Mouse (Mus musculus) stomach, embryonic 15.5 days (tissue): ENCODE results near the gene Rps6ka3. TPM values are rescaled to one million over a fixed set of nuclear protein-coding genes. Genes with fewer than 3 reads are reported as not detected.
A peak's percentile ranks its signal among the peaks of the same experiment; 100 is the strongest.

Experiments used
- ATAC-seq: fragments of 200-750 bp; cut with Nextera tagmentation; 2 replicates; pipeline ENCODE4 v1.8.0; 2017; ENCODE audit warnings: low read depth, moderate number of reproducible peaks, moderate TSS enrichment; ENCODE audit not compliant: insufficient read depth, low FRiP score
- H3K27ac ChIP-seq: fragments of 300-500 bp; sonication (generic); 2 replicates; pipeline ENCODE4 v1.5.1; 2015; ENCODE audit warnings: mild to moderate bottlenecking, inconsistent platforms
- H3K27me3 ChIP-seq: fragments of 300-500 bp; sonication (generic); replicated peaks from 2 replicates; pipeline ENCODE4 v1.6.1; 2015; ENCODE audit warnings: inconsistent platforms
- H3K36me3 ChIP-seq: fragments of 300-500 bp; sonication (generic); 2 replicates; pipeline ENCODE4 v1.6.1; 2015; ENCODE audit warnings: inconsistent platforms
- H3K4me1 ChIP-seq: fragments of 300-500 bp; sonication (generic); 2 replicates; pipeline ENCODE4 v1.6.1; 2015; ENCODE audit warnings: inconsistent platforms
- H3K4me2 ChIP-seq: fragments of 300-500 bp; sonication (generic); 2 replicates; pipeline ENCODE4 v1.6.1; 2015; ENCODE audit warnings: mild to moderate bottlenecking, inconsistent platforms
- H3K4me3 ChIP-seq: fragments of 300-500 bp; sonication (generic); replicated peaks from 2 replicates; pipeline ENCODE4 v1.5.1; 2015; ENCODE audit warnings: inconsistent platforms
- H3K9ac ChIP-seq: fragments of 300-500 bp; sonication (generic); 2 replicates; pipeline ENCODE4 v1.6.1; 2015; ENCODE audit warnings: inconsistent platforms
- H3K9me3 ChIP-seq: fragments of 300-500 bp; sonication (generic); 2 replicates; pipeline ENCODE4 v1.6.1; 2016; ENCODE audit warnings: inconsistent platforms
- WGBS: fragments of 180-500 bp; shearing (Covaris S2); methylation state at CpG from one replicate; pipeline ENCODE4 v1.1.7; 2015; 5-methylcytosine and 5-hydroxymethylcytosine counted together
- polyA plus RNA-seq: library from polyadenylated mRNA; unstranded; fragments of >200 nt; fragmentation: Nextera tagmentation; extraction: Ambion mirVana; gene quantifications from 2 replicates; pipeline ENCODE4 v1.2.1, GENCODE M21; 2015

The Rps6ka3 gene
- 4.3 and 5.3 TPM in 2 replicates for polyA plus RNA-seq

GRCm38 (mm10) chrX:159210007-159210406 lies at the start of gene Rps6ka3:
Gene Rps6ka3, plus strand, starts transcription at chrX:159210307.
- Histone ChIP-seq H3K9me3 (no peaks in the 10 kb centered on the region), H3K4me1 (no peaks in the 10 kb centered on the region), H3K4me2 (no peak within 1 kb of the TSS), H3K4me3 (no peak within 1 kb of the TSS), H3K27ac (no peak within 1 kb of the TSS), H3K36me3 (no peaks in the 10 kb centered on the region), H3K9ac (no peak within 1 kb of the TSS), H3K27me3 (no peaks in the 10 kb centered on the region)
- no peak for ATAC-seq
- 87% methylated on average over 4 of the region's 4 CpGs for WGBS

GRCm38 (mm10) chrX:159169200-159169599 lies 40.9 kb upstream of the Rps6ka3 start:
- no peak for ATAC-seq

GRCm38 (mm10) chrX:159171579-159171978 lies 38.5 kb upstream of the Rps6ka3 start:
- no peaks in the 10 kb centered on the region for H3K9me3 ChIP-seq
- H3K4me3 ChIP-seq, result no peak overlapping the region
- H3K9ac ChIP-seq, result no peak overlapping the region
- no peaks in the 10 kb centered on the region for H3K4me1 ChIP-seq
- 65% methylated on average over 2 of the region's 2 CpGs for WGBS
- ATAC-seq, result no peak
- no peak overlapping the region for H3K27ac ChIP-seq
- no peaks in the 10 kb centered on the region for H3K36me3 ChIP-seq
- H3K4me2 ChIP-seq, result no peak overlapping the region
- H3K27me3 ChIP-seq, result no peaks in the 10 kb centered on the region

More at GRCm38 (mm10) chrX:159169200-159169599, 40.9 kb upstream of the Rps6ka3 start:
- H3K4me2 ChIP-seq, result no peak overlapping the region
- H3K27me3 ChIP-seq, result no peaks in the 10 kb centered on the region
- H3K9ac ChIP-seq, result no peak overlapping the region
- H3K4me3 ChIP-seq, result no peak overlapping the region
- no peaks in the 10 kb centered on the region for H3K36me3 ChIP-seq
- H3K9me3 ChIP-seq, result no peaks in the 10 kb centered on the region
- H3K27ac ChIP-seq, result no peak overlapping the region
- H3K4me1 ChIP-seq, result no peaks in the 10 kb centered on the region
- WGBS, result 75% methylated on average over 2 of the region's 2 CpGs

- Histone ChIP-seq H3K36me3 (no peaks in the 10 kb centered on the region), H3K4me1 (no peaks in the 10 kb centered on the region), H3K27ac (no peak overlapping the region), H3K4me2 (no peak overlapping the region), H3K27me3 (no peaks in the 10 kb centered on the region), H3K9me3 (no peaks in the 10 kb centered on the region), H3K4me3 (no peak overlapping the region), H3K9ac (no peak overlapping the region)
- 85% methylated on average over 4 of the region's 4 CpGs for WGBS
- ATAC-seq, result no peak
These were observed 18.5 kb upstream of the Rps6ka3 start for GRCm38 (mm10) chrX:159191581-159191980.

GRCm38 (mm10) chrX:159199495-159199894 lies 10.6 kb upstream of the Rps6ka3 start:
- Histone ChIP-seq H3K27me3 (no peaks in the 10 kb centered on the region), H3K4me2 (no peak overlapping the region), H3K27ac (no peak overlapping the region), H3K4me3 (no peak overlapping the region), H3K9me3 (no peaks in the 10 kb centered on the region), H3K9ac (no peak overlapping the region), H3K36me3 (no peaks in the 10 kb centered on the region), H3K4me1 (no peaks in the 10 kb centered on the region)
- ATAC-seq, result no peak

- Histone ChIP-seq H3K9me3 (no peaks in the 10 kb centered on the region), H3K27ac (no peak overlapping the region), H3K36me3 (no peaks in the 10 kb centered on the region), H3K9ac (no peak overlapping the region), H3K4me1 (no peaks in the 10 kb centered on the region), H3K4me2 (no peak overlapping the region), H3K27me3 (no peaks in the 10 kb centered on the region), H3K4me3 (no peak overlapping the region)
- no peak for ATAC-seq
- WGBS, result 49% methylated on average over 5 of the region's 5 CpGs
These were observed 10.0 kb upstream of the Rps6ka3 start for GRCm38 (mm10) chrX:159200101-159200500.

- no peak for ATAC-seq
- Histone ChIP-seq H3K27ac (no peak overlapping the region), H3K4me2 (no peak overlapping the region), H3K36me3 (no peaks in the 10 kb centered on the region), H3K4me1 (no peaks in the 10 kb centered on the region), H3K4me3 (no peak overlapping the region), H3K9ac (no peak overlapping the region), H3K9me3 (no peaks in the 10 kb centered on the region), H3K27me3 (no peaks in the 10 kb centered on the region)
- WGBS, result 51% methylated on average over 5 of the region's 5 CpGs
These were observed 931 bp downstream of the Rps6ka3 start for GRCm38 (mm10) chrX:159210892-159211583.

GRCm38 (mm10) chrX:159215253-159215652 lies 5.1 kb downstream of the Rps6ka3 start:
- no peak overlapping the region for H3K4me2 ChIP-seq
- no peak for ATAC-seq
- H3K27ac ChIP-seq, result no peak overlapping the region
- H3K36me3 ChIP-seq, result no peaks in the 10 kb centered on the region
- no peak overlapping the region for H3K9ac ChIP-seq
- no peak overlapping the region for H3K4me3 ChIP-seq
- 51% methylated on average over 3 of the region's 3 CpGs for WGBS
- no peaks in the 10 kb centered on the region for H3K27me3 ChIP-seq
- H3K9me3 ChIP-seq, result no peaks in the 10 kb centered on the region
- H3K4me1 ChIP-seq, result no peaks in the 10 kb centered on the region

- Histone ChIP-seq H3K4me1 (no peaks in the 10 kb centered on the region), H3K9me3 (no peaks in the 10 kb centered on the region), H3K4me3 (no peak overlapping the region), H3K27me3 (no peaks in the 10 kb centered on the region), H3K36me3 (no peaks in the 10 kb centered on the region), H3K9ac (no peak overlapping the region), H3K27ac (no peak overlapping the region), H3K4me2 (no peak overlapping the region)
- WGBS, result 73% methylated on average over 3 of the region's 3 CpGs
- ATAC-seq, result no peak
These were observed 12.4 kb downstream of the Rps6ka3 start for GRCm38 (mm10) chrX:159222474-159222873.

- Histone ChIP-seq H3K9me3 (no peaks in the 10 kb centered on the region), H3K4me1 (no peaks in the 10 kb centered on the region), H3K36me3 (no peaks in the 10 kb centered on the region), H3K4me2 (no peak overlapping the region), H3K9ac (no peak overlapping the region), H3K27ac (no peak overlapping the region), H3K4me3 (no peak overlapping the region), H3K27me3 (no peaks in the 10 kb centered on the region)
- 21% methylated on average over 1 of the region's 1 CpGs for WGBS
- no peak for ATAC-seq
These were observed 27.2 kb downstream of the Rps6ka3 start for GRCm38 (mm10) chrX:159237275-159237674.

- ATAC-seq, result peak; percentile 28; the same call in 1 of the 2 replicates
- no peak overlapping the region for H3K9ac ChIP-seq
- no peaks in the 10 kb centered on the region for H3K4me1 ChIP-seq
- peak overlapping the region; percentile 93 for H3K27ac ChIP-seq
- H3K4me3 ChIP-seq, result peak overlapping the region; percentile 62
- 23% methylated on average over 24 of the region's 27 CpGs for WGBS
- H3K9me3 ChIP-seq, result no peaks in the 10 kb centered on the region
- H3K27me3 ChIP-seq, result no peaks in the 10 kb centered on the region
- H3K36me3 ChIP-seq, result no peaks in the 10 kb centered on the region
- H3K4me2 ChIP-seq, result peak overlapping the region; percentile 56
These were observed 44.1 kb downstream of the Rps6ka3 start for GRCm38 (mm10) chrX:159254001-159254884.
